Mouse (Mus musculus) spleen, postnatal 14 days (tissue): ENCODE measurements around the gene Btn1a1.
A peak's percentile ranks its signal among the peaks of the same experiment; 100 is the strongest.

ENCODE experiments used
- DNase-seq, 2 experiments: peaks; one replicate each; pipeline ENCODE4 v3.0.0; 2021 to 2022; ENCODE audit warnings: low spot score in 2 of 2

Gene Btn1a1

DNA sequence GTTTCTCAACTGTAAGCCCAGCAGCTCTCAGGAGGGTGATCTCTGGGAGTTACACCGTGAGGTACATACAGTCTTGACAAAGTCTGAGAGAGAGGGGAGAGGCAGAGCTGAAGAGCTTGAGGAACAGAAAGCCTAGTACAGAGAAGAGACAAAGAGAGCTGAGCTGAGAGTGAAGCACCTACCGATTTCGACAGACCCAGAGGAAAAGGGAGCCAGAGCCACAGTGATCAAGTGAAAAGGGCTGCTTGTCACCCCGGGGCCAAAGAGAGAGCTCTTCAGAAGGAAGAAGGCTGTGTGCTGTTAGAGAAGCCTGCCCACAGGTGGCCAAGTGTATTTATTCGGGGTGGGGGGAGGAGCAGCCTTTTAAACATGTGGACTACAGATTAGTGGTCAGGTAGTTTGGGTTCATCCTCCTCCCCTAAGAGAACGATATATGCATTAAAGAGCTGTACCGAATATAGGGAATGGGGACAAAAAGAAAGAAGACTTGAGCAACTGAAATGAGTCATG, at the start of gene Btn1a1:
Btn1a1 (minus strand) TSS at position 302 of the 510 bp plus-strand sequence.
- DNase-seq = no peak

DNA sequence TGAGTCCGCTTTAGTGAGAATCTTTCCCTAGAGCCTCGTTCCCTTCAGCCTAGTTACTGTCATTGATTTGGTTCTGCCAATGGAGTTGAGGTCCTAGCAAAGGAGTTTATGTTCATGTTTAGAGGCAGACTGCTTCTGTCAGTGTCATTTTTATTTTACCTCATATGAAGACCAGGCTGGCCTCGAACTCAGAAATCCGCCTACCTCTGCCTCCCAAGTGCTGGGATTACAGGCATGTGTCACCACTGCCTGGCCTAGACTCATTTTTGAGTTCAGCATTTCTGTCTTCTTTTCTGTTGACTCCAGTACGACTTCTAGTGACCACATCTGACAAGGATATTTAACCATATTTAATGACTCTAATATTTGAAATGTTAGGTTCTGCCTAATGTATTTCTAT, 49.6 kb upstream of the Btn1a1 start:
- no peak for DNase-seq

- DNase-seq = no peak
Measured at GRCm38 (mm10) chr13:23513517-23513916, 47.8 kb upstream of the Btn1a1 start.

DNA sequence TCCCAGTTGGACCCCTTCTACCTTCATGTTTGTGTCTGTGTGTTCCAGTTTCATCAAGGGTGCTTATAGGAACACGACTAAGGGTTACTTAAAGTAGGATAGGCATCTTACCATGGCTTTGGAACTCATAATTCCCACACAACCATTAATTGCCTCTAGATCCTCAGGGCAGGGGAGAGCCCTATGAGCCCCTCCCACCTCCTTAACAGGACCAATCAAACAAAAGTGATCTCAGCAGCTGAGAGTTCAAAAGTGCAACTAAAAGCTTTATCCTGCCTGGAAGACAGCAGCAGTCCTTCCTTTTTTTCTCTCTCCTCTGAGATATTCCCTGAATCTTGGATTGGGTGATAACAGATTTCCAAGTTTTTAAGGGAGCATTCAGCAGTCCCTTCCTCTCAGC, 44.4 kb upstream of the Btn1a1 start:
- DNase-seq = no peak

GRCm38 (mm10) chr13:23506819-23507515, 41.3 kb upstream of the Btn1a1 start:
- no peak for DNase-seq

DNA sequence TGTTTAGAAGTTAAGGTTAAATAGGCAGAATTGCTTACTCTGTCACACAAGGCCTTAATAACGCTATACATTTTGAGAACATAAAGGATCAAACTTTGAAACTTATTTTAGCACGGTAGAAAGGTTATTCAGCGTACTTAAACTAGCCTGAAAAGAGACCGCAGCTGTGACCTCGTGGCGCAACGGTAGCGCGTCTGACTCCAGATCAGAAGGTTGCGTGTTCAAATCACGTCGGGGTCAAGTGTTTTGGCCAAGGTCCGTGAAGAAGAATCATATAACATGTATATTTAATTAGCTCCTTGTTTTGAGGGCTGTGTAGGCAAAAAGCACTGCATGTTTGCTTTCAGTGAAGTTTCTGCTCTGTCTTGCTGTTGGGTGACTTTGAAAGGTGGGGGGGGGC, 40.6 kb upstream of the Btn1a1 start:
- peak; percentile 45 to 63 for DNase-seq

- no peak for DNase-seq
Measured at GRCm38 (mm10) chr13:23505662-23506345, 40.1 kb upstream of the Btn1a1 start.

DNA sequence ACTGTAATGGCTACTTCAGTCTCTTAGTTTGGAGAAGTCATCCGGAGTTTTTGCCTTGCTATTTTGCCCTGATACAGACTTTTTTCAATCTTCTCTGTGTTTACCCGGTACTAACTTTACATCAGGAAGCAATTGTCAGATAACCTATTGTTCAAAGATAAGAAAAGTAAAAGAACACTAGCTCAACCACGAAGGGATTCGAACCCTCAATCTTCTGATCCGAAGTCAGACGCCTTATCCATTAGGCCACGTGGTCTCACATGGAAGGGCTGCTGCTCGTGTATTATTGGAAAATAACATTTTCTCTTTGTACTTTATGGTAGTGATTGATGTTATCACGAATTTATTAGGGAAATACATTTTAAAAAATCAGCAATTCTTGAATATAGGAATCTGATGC, 38.1 kb upstream of the Btn1a1 start:
- DNase-seq = peak in 1 of 2 experiments; percentile 44

GRCm38 (mm10) chr13:23502916-23503315, 37.2 kb upstream of the Btn1a1 start:
- no peak for DNase-seq

DNA sequence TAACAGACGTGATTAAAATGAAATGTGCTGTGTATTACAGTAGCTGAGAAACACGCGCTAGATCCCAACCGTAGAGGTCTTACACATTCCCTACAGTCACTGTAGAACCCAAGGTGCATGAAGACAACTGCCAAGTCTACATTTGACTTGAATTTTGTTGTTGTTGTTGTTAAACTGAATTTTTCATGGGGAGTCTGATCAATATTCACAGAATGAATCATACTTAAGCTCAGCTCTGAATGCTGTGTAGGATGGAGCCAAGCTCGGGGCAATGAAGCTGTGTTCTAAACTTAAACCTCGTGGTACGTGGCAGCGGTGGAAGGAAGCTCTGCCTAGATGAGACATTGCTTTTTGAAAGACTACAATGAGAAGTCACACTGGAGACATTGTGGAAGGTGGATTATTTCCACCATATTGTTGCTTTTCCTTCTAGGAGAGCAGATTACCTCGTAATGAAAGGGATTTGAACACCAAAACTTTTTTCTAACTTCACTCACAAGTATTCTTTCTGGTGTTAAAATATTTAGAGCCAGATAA, 36.4 kb upstream of the Btn1a1 start:
- DNase-seq = no peak

DNA sequence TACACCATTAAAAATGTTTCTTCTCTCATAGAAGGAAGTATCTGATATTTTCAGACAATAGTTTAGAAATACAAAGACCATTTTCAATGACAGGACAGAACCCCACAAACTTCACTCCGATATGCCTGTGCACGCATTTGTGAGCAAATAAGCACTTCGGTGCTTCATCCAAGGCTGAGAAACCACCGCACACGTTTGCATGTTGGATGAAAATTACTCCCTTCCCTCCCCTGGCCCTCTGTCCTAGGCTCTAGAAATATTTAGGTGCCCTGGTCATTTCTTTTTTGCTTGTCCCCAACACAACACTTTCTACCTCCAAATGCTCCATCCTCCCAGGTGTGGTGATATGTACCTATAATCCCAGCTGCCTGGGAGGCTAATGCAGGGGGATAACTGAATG, 35.8 kb upstream of the Btn1a1 start:
- DNase-seq = no peak

- peak; percentile 51 to 56 for DNase-seq
Measured at GRCm38 (mm10) chr13:23500424-23501200, 34.9 kb upstream of the Btn1a1 start.

- no peak for DNase-seq
Measured at GRCm38 (mm10) chr13:23499943-23500342, 34.2 kb upstream of the Btn1a1 start.

DNA sequence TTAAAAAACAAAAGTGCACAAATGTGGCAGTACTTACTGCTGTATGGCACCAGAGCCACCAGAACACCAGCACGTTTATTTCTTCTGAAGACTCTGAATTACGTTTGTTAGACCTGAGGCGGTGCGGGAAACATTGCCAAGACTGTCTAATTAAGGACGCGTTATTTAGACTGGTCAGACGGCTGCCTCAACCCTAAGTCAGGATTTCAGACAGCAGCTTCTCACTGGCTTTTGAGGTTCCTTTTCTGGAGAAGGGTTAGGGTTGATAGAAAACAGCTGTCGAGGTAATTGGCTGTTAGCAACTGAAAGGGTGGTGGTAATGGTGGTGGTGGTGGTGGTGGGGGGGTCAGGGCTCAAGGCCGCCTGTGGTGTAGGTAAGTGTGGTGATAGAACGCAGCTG, 33.0 kb upstream of the Btn1a1 start:
- DNase-seq = no peak

DNA sequence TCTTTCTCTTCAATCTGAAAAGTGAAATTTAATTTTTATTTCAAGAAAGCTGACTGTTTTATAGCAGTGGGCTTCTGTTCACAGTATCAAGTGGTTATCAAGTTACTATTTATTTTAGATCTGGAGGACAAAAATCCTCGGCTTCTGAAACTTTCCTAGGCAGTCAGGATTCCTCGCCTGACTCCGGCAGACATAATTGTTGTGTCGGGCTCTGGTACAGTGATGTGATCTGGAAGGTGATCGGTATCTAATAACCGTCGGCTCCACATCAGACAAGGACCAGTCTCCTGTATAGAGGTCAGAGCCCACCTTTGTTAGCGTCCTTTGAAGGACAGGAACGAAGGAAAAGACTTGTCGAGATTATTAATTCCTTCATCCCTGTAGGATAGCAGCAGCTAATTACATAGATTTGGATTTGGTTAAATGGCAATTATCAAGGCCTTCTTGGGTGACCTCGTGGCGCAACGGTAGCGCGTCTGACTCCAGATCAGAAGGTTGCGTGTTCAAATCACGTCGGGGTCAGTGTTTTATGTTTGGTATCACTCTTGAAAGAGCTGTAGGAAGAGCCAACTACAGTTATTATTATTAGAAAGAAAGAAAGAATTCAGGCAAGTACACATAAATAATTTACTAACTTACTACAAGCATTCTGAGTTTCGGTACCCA, 32.1 kb upstream of the Btn1a1 start:
- no peak for DNase-seq

- no peak for DNase-seq
Measured at GRCm38 (mm10) chr13:23495526-23495925, 29.8 kb upstream of the Btn1a1 start.

GRCm38 (mm10) chr13:23491990-23492389, 26.3 kb upstream of the Btn1a1 start:
- no peak for DNase-seq

DNA sequence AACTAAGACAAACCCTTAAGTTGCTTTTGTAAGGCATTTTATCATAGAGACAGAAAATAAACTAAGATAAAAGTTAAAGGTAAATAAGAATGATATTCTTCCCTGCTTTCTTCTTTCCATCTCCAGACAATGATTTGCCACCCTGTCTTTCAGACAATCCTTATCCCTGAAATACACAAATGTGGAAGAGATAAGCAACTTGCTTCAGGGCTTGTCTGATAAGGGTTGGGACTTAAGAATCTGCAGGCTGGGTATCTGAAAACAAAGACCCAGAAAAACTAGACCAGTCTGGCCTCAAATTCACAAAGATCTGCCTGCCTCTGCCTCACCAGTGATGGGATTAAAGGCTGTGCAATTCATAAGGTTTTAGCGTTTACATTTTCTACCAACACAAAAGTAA, 25.6 kb upstream of the Btn1a1 start:
- no peak for DNase-seq

DNA sequence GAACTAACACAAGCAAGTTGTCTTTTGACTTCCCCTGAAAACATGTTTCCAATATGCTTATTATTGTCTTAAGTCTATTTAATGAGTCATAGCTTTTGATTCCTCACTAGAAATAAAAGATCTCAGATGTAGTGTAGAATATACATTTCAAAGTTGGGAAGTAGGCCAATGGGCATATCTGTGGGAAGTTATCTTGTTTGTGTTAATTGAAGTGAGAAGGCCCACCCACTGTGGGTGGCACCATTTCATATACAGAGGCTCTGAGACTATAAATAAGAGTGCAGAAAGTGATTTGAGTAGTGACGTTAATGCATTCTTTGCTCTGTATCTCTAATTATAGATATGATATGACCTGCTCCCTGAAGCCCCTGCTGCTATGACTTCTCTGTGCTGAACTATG, 25.2 kb upstream of the Btn1a1 start:
- no peak for DNase-seq

DNA sequence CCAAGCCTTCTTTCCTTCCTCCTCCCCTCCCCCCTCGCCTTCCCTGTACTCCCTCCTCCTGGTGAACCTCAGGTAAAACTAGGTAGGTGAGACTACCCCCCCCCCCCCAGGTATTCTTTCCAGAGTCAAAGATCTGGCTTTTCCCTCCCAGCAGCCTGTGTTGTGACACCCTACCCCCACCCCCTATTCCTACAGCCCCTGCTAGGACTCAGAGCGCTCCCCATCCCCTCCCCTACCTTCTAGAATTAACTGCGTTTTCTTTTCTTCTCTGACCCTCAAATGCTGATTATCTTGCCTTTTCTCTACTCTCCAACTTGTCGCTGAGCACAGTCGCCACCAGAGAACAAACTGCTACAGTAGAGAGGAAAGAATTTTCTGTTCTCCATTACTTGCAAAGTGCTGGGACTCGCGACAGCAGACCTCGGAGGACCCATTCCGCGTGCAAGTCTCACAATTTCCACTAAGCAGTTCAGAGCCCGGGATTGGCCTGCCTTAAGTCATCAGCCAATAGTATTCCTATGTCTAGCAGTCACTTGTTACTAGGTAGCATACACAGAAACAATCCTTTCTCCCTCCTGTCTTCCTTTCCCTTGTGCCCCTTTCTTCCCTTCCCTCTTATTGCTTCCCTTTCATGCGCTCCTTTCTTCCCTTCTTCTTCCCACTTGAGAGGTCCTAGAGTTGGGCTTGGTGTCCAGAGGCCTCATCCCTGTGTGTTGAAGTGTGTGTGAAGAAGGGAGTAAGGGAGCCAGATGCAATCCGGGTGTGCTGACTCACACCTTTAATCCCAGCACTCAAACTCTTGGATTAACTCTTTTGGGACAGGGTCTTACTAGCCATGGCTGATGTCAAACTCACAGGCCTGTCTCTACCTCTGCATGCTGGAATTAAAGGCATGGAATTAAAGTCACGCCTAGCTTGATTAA, 23.0 kb upstream of the Btn1a1 start, which contains the start of gene Btn2a2:
Btn2a2 (minus strand) TSS at position 458 of the 923 bp plus-strand sequence.
- peak in 1 of 2 experiments; percentile 12 for DNase-seq
